Mouse (Mus musculus) bone marrow, adult 2 months (tissue): ENCODE measurements at regions not wholly inside any gene's neighbourhood (a gene's known extent, or its start where the extent isn't known, plus 50 kb on each side); places are given as distances from the start of the nearest gene placed in this dataset.

ENCODE experiments used
- H3K27ac ChIP-seq: fragments of 200-500 bp; 2 replicates; pipeline ENCODE4 v1.5.1; 2012; ENCODE audit warnings: low read depth, mild to moderate bottlenecking, control low read depth, inconsistent platforms, low read length; ENCODE audit not compliant: control insufficient read depth, poor library complexity, insufficient read depth
- H3K4me1 ChIP-seq: fragments of 200-500 bp; 2 replicates; pipeline ENCODE4 v1.6.1; 2011; ENCODE audit warnings: low read length; ENCODE audit not compliant: control insufficient read depth, insufficient read depth
- H3K4me3 ChIP-seq: fragments of 200-500 bp; replicated peaks from 2 replicates; pipeline ENCODE3; 2011; ENCODE audit warnings: mild to moderate bottlenecking, low read depth, low read length, control low read depth; ENCODE audit not compliant: control insufficient read depth
- CTCF ChIP-seq: fragments of 200-500 bp; IDR thresholded peaks from 2 replicates; pipeline ENCODE4 v1.5.1; 2011; ENCODE audit warnings: low read length, control low read depth; ENCODE audit not compliant: control insufficient read depth, insufficient read depth
- POLR2A ChIP-seq: fragments of 200-500 bp; IDR thresholded peaks from 2 replicates; pipeline ENCODE4 v1.6.1; 2011; ENCODE audit warnings: low read depth, mild to moderate bottlenecking, control low read depth, low read length, borderline replicate concordance; ENCODE audit not compliant: control insufficient read depth
- WGBS: fragments of 180-500 bp; shearing (Covaris S2); methylation state at CpG from one replicate; pipeline ENCODE4 v1.1.7; 2018; 5-methylcytosine and 5-hydroxymethylcytosine counted together

GRCm38 (mm10) chr2:146633329-146634070 is 121.4 kb upstream of the Ralgapa2 start:
- TF ChIP-seq POLR2A, result no peak
- TF ChIP-seq CTCF, result peak; percentile 58
- Histone ChIP-seq H3K4me3 (no peak overlapping the region), H3K4me1 (peaks cover 2% of the 10 kb centered on the region; the same call in 1 of the 2 replicates), H3K27ac (no peak overlapping the region; the same call in 1 of the 2 replicates)
- WGBS, result 50% methylated on average over 16 of the region's 16 CpGs

GRCm38 (mm10) chr2:146637573-146637972 is 125.4 kb upstream of the Ralgapa2 start:
- H3K27ac ChIP-seq, result no peak overlapping the region
- WGBS, result 68% methylated on average over 5 of the region's 5 CpGs
- H3K4me1 ChIP-seq, result peaks cover 2% of the 10 kb centered on the region; the same call in 1 of the 2 replicates
- TF ChIP-seq POLR2A (no peak), CTCF (no peak)
- H3K4me3 ChIP-seq, result no peak overlapping the region

GRCm38 (mm10) chr2:146646237-146646972 is 134.3 kb upstream of the Ralgapa2 start:
- Histone ChIP-seq H3K4me3 (no peak overlapping the region), H3K27ac (no peak overlapping the region), H3K4me1 (no peaks in the 10 kb centered on the region)
- TF ChIP-seq CTCF (no peak), POLR2A (no peak)
- WGBS, result 68% methylated on average over 16 of the region's 16 CpGs

DNA sequence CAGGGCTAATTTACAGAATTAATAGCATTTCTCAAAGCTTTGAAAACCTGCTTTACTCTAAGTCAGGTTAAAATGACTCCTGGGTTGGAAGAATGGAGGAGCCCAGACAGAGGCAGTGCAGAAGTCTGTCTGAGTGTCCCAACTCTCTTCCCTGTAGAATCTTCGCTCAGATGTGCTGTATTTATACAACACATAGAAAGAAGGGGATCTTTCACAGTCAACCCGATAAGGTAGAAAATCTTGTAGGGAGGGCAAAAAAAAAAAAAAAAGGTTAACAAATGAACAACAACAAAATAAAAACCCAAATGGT is 134.8 kb upstream of the Ralgapa2 start:
- TF ChIP-seq CTCF (no peak), POLR2A (no peak)
- Histone ChIP-seq H3K4me3 (no peak overlapping the region), H3K27ac (no peak overlapping the region), H3K4me1 (no peaks in the 10 kb centered on the region)
- whole genome bisulfite sequencing, result 78% methylated on average over 2 of the region's 2 CpGs

GRCm38 (mm10) chr2:146661346-146661745 is 149.2 kb upstream of the Ralgapa2 start:
- H3K4me1 ChIP-seq, result no peaks in the 10 kb centered on the region
- no peak overlapping the region for H3K4me3 ChIP-seq
- H3K27ac ChIP-seq, result no peak overlapping the region
- TF ChIP-seq POLR2A (no peak), CTCF (no peak)
- 75% methylated on average over 3 of the region's 3 CpGs for WGBS

DNA sequence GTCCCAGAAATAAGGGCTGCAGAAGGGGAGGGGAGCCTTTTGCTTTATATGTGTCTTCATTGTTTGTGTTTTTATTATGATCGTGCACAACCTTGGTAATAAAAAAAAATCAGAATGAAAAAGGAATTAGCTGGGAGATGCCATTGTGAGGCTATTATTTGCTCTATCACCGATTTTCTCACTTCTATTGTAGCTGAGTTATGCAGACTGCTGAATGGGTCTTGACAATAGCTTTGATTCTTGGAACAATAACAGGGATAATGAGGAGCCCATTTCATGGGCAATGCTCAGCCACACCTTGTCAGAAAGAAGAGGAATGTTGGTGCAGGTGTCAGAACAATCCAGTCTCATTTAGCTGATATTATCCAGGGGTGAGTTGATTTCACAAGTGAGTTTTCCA is 160.6 kb upstream of the Ralgapa2 start:
- Histone ChIP-seq H3K4me3 (no peak overlapping the region), H3K4me1 (no peaks in the 10 kb centered on the region), H3K27ac (no peak overlapping the region)
- WGBS, result 70% methylated on average over 2 of the region's 2 CpGs
- TF ChIP-seq POLR2A (no peak), CTCF (no peak)

- H3K4me1 ChIP-seq, result no peaks in the 10 kb centered on the region
- 72% methylated on average over 3 of the region's 3 CpGs for WGBS
- H3K27ac ChIP-seq, result no peak overlapping the region
- H3K4me3 ChIP-seq, result no peak overlapping the region
- TF ChIP-seq CTCF (no peak), POLR2A (no peak)
Measured at GRCm38 (mm10) chr2:146681979-146682378, 169.8 kb upstream of the Ralgapa2 start.

DNA sequence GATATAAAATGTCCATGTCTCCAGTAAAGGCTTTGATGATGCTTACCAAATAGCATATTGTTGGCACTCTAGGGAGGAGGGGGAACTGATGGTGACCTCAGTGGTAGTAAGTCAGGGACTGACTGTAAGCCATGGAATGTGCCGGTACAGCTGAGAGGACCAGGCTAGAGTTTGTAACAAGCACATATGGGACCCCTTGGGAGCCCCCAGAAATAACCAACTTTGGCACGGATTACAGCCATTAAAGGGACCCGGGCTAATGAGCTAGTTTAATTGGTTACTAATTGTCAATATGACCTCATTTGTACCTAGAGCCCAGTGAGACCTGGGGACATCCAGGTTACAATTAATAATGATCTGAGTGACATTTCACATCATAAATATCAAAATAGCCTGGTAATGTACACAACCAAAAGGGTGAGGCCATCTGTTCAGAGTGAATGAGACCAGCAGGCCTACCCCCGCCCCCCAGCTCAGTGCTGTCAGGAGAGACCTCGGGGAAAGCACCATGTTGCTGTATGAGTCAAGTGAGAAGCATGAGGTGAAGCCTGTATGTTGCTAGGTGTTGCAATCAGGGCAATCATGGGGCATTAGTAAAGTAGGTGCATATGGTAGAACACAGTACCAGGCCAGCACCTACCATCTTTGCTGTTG is 169.7 kb upstream of the Kiz start:
- Histone ChIP-seq H3K27ac (no peak overlapping the region), H3K4me3 (no peak overlapping the region), H3K4me1 (no peaks in the 10 kb centered on the region)
- WGBS, result 73% methylated on average over 5 of the region's 5 CpGs
- TF ChIP-seq CTCF, result no peak
- no peak for TF ChIP-seq POLR2A
